Mouse (Mus musculus) common myeloid progenitor, adult 5-6 weeks (primary cell): ENCODE measurements around the gene Nrn1l. TPM values are rescaled to one million over a fixed set of nuclear protein-coding genes. Genes with fewer than 3 reads are reported as not detected.

Experiments used
- ATAC-seq: replicated peaks from 2 replicates; pipeline ENCODE4 v1.8.0; 2016; ENCODE audit warnings: low read depth, mild to moderate bottlenecking, moderate TSS enrichment, inconsistent platforms; ENCODE audit not compliant: poor library complexity, severe bottlenecking
- total RNA-seq: library from RNA; stranded (forward); fragments of 200-1000, 187-1606 nt; gene quantifications from 2 replicates; pipeline ENCODE4 v1.2.3, GENCODE M21; 2017

Nrn1l gene
- not detected in 2 replicates for total RNA-seq

- ATAC-seq, result peak; percentile 73
These were observed at the start of gene Nrn1l for GRCm38 (mm10) chr8:105893339-105893738. TSS of gene Nrn1l (plus strand) at chr8:105893567.

DNA sequence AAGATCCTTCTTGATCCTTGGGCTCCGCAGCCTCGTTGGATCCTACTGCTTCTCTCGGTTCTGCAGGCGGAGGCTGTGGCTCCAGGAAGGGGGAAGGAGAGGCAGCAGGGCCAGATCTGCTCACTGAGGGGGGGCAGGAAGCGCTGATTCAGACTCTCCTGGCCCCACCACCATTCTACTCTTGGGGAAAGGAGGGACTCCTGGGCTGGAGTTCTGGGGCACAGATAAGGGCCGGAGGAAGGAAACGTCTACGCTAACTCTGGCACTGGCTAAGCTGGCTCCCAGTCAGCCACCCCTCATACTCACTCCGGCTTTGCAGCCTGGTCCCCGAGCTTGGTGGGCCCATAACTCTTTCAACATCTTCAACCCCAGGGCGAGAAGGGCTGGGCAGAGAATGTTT, 46.7 kb upstream of the Nrn1l start:
- ATAC-seq, result peak; percentile 65

DNA sequence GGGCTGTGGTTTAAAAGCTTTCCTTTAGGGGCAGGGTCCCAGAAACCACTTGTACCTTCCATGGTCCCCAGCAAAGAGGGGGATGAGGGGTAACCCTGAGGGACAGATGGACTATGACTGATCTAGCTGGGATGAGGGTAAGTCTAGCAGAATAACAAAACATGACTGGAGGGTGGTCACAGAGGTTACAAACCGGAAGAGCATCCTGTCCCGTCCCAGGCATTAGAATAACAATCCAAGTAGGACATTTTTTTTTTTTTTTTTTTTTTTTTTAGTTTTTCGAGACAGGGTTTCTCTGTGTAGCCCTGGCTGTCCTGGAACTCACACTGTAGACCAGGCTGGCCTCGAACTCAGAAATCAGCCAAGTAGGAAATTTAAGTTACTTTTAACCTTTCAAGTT, 43.4 kb upstream of the Nrn1l start:
- ATAC-seq, result no peak

- ATAC-seq, result no peak
These were observed 42.8 kb upstream of the Nrn1l start for GRCm38 (mm10) chr8:105850611-105851010.

- peak; percentile 82 for ATAC-seq
These were observed 41.7 kb upstream of the Nrn1l start for GRCm38 (mm10) chr8:105851651-105852143.

DNA sequence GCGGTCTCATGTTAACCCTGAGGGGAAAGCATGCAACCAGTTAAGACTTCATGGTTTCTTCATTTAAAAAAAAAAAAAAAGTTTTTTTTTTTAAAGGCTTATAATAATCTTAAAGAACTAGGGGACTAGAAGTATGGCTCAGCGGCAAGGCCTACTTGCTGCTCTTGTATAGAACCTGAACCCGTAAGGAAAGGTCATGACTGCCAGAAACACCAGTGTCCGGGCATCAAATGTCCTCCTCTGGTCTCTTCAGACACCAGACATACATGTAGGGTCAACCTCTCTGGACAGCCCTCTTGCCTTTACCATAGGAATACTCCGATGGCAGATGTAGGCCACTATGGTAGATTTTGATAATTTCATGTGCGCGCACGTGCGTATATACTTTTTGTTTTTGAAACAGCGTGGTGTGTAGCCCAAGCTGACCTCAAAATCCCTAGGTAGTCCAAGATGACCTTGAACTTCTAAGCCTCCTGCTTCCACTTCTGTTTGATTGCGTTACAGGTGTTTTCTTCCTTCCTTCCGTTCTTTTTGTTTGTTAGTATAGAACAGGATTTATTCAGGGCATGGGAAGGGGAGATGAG, 41.1 kb upstream of the Nrn1l start:
- ATAC-seq, result no peak

GRCm38 (mm10) chr8:105853178-105853577, 40.2 kb upstream of the Nrn1l start, which contains the start of gene Cenpt:
TSS of gene Cenpt (minus strand) at chr8:105853278.
- ATAC-seq, result no peak

DNA sequence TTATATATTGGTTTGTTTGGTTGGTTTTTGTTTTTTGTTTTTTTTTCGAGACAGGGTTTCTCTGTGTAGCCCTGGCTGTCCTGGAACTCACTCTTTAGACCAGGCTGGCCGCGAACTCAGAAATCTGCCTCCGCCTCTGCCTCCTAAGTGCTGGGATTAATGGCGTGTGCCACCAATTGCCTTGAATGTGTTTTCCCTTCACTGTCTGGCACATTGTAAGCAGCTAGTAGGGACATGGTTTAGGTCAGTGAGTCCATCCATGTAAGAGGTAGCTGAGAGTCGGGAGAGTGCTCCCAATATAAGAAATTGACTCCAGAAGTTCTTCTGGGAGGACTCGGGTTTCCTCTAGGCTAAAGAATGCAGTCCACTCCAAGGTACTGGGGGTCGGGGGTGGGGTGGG, 39.1 kb upstream of the Nrn1l start:
- no peak for ATAC-seq

- peak; percentile 64 for ATAC-seq
These were observed 38.6 kb upstream of the Nrn1l start, which contains the start of gene Thap11 for GRCm38 (mm10) chr8:105854715-105855216. TSS of gene Thap11 (plus strand) at chr8:105855132.

DNA sequence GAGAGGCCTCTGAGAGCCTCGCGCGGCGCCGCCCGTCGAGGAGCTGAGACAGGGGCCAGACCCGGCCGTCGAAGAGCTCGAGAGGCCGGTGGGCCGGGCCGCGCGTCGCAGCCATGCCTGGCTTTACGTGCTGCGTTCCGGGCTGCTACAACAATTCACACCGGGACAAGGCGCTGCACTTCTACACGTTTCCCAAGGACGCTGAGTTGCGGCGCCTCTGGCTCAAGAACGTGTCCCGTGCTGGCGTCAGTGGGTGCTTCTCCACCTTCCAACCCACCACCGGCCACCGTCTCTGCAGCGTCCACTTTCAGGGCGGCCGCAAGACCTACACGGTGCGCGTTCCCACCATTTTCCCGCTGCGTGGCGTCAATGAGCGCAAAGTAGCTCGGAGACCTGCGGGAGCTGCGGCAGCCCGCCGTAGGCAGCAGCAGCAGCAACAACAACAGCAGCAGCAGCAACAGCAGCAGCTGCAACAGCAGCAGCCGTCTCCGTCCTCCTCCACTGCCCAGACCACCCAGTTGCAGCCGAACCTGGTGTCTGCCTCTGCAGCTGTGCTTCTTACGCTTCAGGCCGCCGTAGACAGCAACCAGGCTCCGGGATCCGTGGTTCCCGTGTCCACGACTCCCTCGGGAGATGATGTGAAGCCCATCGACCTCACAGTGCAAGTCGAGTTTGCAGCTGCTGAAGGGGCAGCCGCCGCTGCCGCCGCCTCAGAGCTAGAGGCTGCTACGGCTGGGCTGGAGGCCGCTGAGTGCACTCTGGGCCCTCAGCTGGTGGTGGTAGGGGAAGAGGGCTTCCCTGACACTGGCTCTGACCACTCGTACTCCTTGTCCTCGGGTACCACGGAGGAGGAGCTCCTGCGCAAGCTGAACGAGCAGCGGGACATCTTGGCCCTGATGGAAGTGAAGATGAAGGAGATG, 37.9 kb upstream of the Nrn1l start:
- no peak for ATAC-seq

- no peak for ATAC-seq
These were observed 37.1 kb upstream of the Nrn1l start for GRCm38 (mm10) chr8:105856168-105856835.

DNA sequence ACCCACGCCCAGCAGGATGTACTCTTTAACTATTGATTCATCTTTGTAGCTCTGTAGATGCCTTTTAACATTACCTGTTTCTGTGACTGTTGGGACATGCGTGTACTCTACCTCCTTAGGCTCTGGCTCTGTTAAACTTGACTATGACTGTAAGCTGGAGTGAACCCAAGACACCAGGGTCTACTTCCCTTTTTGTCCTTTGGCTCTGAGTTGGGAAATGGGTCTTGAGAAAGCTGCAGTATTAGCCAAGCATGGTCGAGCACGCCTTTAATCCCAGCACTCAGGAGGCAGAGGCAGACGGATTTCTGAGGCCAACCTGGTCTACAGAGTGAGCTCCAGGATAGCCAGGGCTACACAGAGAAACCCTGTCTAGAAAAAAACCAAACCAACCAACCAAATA, 34.9 kb upstream of the Nrn1l start:
- no peak for ATAC-seq

GRCm38 (mm10) chr8:105859314-105859713, 34.1 kb upstream of the Nrn1l start:
- ATAC-seq, result peak; percentile 6; the same call in 1 of the 2 replicates

- ATAC-seq, result peak; percentile 92
These were observed 33.0 kb upstream of the Nrn1l start, which contains the start of gene Nutf2 for GRCm38 (mm10) chr8:105860143-105860981. TSS of gene Nutf2 (plus strand) at chr8:105860580.

DNA sequence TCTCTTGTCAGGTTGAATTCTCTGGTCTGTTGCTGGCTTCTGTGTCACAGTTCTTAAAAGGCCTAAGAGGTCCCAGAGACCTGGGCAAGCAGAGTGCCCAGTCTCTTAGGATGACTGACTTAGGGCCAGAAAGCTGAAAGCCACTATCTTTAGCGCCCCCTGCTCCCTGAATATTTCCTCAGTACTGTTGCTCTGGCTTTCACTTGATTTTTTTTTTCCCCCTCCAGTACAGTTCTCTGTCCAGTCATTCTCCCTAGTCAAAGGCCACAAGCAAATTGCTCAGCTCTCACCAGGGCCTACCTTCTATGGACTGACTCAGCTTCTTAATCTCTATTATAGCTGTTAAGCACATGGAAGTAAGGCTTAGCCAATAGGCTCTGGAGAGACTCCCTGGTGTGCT, 31.4 kb upstream of the Nrn1l start:
- no peak for ATAC-seq

DNA sequence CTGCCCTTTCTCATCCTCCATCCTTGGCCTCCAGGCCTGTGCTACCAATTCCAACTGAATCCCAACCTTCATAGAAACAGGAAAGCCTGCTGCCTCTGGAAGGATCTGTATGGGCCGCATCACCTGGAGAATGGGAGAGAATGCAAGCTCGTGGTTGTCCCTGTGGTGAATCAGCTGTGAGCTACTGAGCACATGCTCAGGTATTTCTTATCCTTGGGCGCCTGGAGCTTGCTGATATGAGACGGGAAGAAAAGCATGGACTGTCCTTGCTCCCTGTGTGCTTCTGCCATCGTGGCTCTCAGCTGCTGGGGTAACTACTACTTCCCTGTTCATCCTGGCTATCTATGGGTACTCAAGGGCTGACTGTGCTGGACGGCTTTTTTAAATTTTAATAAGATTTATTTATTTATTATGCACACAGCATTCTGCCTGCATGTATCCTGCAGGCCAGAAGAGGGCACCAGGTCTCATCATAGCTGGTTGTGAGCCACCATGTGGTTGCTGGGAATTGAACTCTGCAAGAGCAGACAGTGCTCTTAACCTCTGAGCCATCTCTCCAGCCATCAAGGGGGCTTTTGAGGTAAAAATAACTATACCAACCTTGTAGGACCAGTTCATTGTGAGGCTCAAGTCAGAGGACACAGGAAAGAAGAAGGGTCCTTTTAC, 26.9 kb upstream of the Nrn1l start:
- no peak for ATAC-seq

GRCm38 (mm10) chr8:105874301-105874700, 19.1 kb upstream of the Nrn1l start:
- ATAC-seq, result no peak

GRCm38 (mm10) chr8:105880754-105881520, 12.4 kb upstream of the Nrn1l start, which contains the start of gene Edc4:
TSS of gene Edc4 (plus strand) at chr8:105880881.
- ATAC-seq, result peak; percentile 99
